Mouse (Mus musculus) kidney, embryonic 14.5 days (tissue): ENCODE data around the gene Rabl6. TPM values are rescaled to one million over a fixed set of nuclear protein-coding genes. Genes with fewer than 3 reads are reported as not detected.

Experiments used
- ATAC-seq: fragments of 200-750 bp; cut with Nextera tagmentation; 2 replicates; pipeline ENCODE4 v1.8.0; 2017; ENCODE audit warnings: moderate number of reproducible peaks, mild to moderate bottlenecking, moderate TSS enrichment, moderate library complexity; ENCODE audit not compliant: low FRiP score, low TSS enrichment
- H3K27ac ChIP-seq: fragments of 300-500 bp; sonication (generic); 2 replicates; pipeline ENCODE4 v1.5.1; 2014; ENCODE audit warnings: low read depth, mild to moderate bottlenecking, low read length, moderate library complexity, mixed read lengths
- H3K27me3 ChIP-seq: fragments of 300-500 bp; sonication (generic); 2 replicates; pipeline ENCODE4 v1.6.1; 2014; ENCODE audit warnings: mild to moderate bottlenecking, low read length; ENCODE audit not compliant: control insufficient read depth, insufficient read depth
- H3K36me3 ChIP-seq: fragments of 300-500 bp; sonication (generic); 2 replicates; pipeline ENCODE4 v1.6.1; 2014; ENCODE audit warnings: low read length, mixed read lengths; ENCODE audit not compliant: control insufficient read depth, insufficient read depth
- H3K4me1 ChIP-seq: fragments of 300-500 bp; sonication (generic); 2 replicates; pipeline ENCODE4 v1.6.1; 2014; ENCODE audit warnings: low read length, mixed read lengths; ENCODE audit not compliant: control insufficient read depth, insufficient read depth
- H3K4me2 ChIP-seq: fragments of 300-500 bp; sonication (generic); replicated peaks from 2 replicates; pipeline ENCODE4 v1.6.1; 2014; ENCODE audit warnings: low read depth, mild to moderate bottlenecking, low read length
- H3K4me3 ChIP-seq: fragments of 300-500 bp; sonication (generic); 2 replicates; pipeline ENCODE4 v1.5.1; 2014; ENCODE audit warnings: mild to moderate bottlenecking, low read length
- H3K9ac ChIP-seq: fragments of 300-500 bp; sonication (generic); 2 replicates; pipeline ENCODE4 v1.6.1; 2014; ENCODE audit warnings: low read depth, mild to moderate bottlenecking, low read length, moderate library complexity
- H3K9me3 ChIP-seq: fragments of 300-500 bp; sonication (generic); 2 replicates; pipeline ENCODE4 v1.6.1; 2016; ENCODE audit warnings: low read length; ENCODE audit not compliant: control insufficient read depth
- WGBS: fragments of 180-500 bp; shearing (Covaris S2); extraction: QIAGEN DNeasy Blood & Tissue Kit; methylation state at CpG from one replicate; pipeline ENCODE4 v1.1.7; 2014; 5-methylcytosine and 5-hydroxymethylcytosine counted together
- polyA plus RNA-seq: library from polyadenylated mRNA; unstranded; fragments of >200 nt; fragmentation: Nextera tagmentation; extraction: Ambion mirVana; gene quantifications from 2 replicates; pipeline ENCODE4 v1.2.1, GENCODE M21; 2014

The Rabl6 gene
- polyA plus RNA-seq, 1 experiment from 2014 or later, result 81.1 TPM

DNA sequence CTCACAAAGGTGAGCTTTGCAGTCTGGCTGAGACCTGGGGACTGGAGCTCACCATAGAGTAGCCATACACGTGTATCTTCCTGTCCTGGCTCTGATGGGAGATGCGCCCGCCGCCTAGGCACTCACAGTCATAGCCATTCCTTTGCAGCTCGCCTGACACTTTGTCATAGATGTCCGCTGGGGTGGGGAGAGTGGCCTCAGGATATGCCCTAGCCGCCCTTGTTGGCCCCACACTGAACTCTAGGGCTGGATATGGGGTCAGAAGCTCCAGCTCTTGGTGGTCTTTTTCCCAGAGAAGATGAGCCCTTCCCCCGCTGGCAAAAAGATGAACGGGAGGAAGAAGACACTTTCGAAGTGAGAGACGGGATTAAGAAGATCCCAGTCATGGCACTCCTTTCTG, 34.2 kb downstream of the Rabl6 start:
- Histone ChIP-seq H3K9ac (peak overlapping the region; percentile 51), H3K9me3 (peaks cover 2% of the 10 kb centered on the region; the same call in 1 of the 2 replicates), H3K4me2 (peak overlapping the region; percentile 83), H3K27me3 (peaks cover 36% of the 10 kb centered on the region), H3K4me1 (peaks cover 31% of the 10 kb centered on the region), H3K27ac (peak overlapping the region; percentile 82; the same call in 1 of the 2 replicates), H3K4me3 (peak overlapping the region; percentile 58), H3K36me3 (peaks cover 19% of the 10 kb centered on the region)
- peak; percentile 1; the same call in 1 of the 2 replicates for ATAC-seq
- WGBS, result 20% methylated on average over 11 of the region's 11 CpGs

DNA sequence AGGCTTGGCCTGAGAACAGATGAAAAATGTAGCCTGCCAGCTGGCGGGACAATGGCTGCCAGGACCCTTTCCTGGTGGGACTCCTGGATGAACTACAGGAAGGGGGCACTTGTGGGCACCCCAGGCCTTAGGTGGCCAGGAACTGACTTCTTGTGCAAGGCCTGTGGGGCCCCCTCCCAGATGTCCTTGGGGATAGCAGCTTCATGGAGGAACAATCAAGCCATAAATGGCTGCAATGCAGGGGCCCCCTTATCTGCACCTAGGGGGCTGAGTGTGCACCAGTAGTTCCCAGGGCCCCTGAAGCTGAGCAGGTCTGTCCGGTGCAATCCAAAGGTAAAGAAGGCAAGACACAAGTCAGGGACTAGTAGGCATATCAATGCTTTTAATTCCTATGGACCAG, 35.3 kb downstream of the Rabl6 start:
- Histone ChIP-seq H3K9ac (no peak overlapping the region), H3K9me3 (peaks cover 2% of the 10 kb centered on the region; the same call in 1 of the 2 replicates), H3K4me1 (peaks cover 26% of the 10 kb centered on the region), H3K36me3 (peaks cover 29% of the 10 kb centered on the region), H3K27ac (no peak overlapping the region), H3K27me3 (peaks cover 25% of the 10 kb centered on the region), H3K4me2 (no peak overlapping the region), H3K4me3 (no peak overlapping the region)
- ATAC-seq, result no peak
- WGBS, result 93% methylated on average over 2 of the region's 2 CpGs

DNA sequence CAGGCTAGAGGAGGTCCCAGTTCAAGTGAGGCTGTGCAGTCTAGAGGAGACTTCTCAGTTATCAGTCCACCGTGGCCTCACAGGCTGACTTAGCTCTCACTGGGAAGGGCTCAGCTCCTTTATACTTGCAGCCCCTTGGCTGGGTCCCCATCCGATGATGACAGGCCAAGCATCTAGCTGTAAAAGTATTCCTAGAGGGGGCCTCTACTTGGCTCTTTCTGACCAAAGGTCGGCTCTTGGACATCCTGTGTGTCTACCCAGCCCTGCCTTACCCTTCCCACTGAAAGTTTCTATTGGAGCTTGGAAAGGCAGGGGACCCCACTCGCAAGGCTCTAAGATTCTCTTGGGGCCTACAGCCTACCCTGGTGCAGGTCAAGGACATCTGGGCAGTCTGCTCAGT, 37.1 kb downstream of the Rabl6 start:
- H3K36me3 ChIP-seq, result peaks cover 41% of the 10 kb centered on the region
- H3K4me3 ChIP-seq, result no peak overlapping the region
- no peak for ATAC-seq
- H3K4me1 ChIP-seq, result peaks cover 16% of the 10 kb centered on the region
- H3K9me3 ChIP-seq, result no peaks in the 10 kb centered on the region
- 92% methylated on average over 4 of the region's 4 CpGs for WGBS
- H3K27ac ChIP-seq, result no peak overlapping the region
- peaks cover 7% of the 10 kb centered on the region for H3K27me3 ChIP-seq
- no peak overlapping the region for H3K4me2 ChIP-seq
- no peak overlapping the region for H3K9ac ChIP-seq

DNA sequence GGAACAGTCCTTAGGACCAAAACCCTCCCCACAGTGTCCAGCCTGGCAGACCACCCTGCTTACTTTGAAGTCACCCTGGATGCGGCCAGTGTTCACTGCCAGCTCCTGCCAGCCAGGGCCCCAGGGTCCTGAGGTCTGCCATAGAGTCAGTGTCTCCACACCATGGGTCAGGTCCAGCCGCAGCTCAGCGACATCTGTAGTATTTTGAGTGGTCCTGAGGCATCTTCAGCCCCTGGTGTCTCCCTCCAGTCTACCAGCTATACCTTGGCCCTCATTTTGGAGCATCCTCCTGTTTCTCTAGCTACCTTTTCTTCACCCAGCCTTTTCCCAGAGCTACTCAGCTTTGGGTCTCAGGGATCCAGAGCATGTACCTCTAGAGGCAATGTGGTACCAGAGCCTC, 39.0 kb downstream of the Rabl6 start:
- Histone ChIP-seq H3K4me1 (peaks cover 9% of the 10 kb centered on the region; the same call in 1 of the 2 replicates), H3K4me3 (no peak overlapping the region), H3K9ac (no peak overlapping the region), H3K27ac (no peak overlapping the region), H3K9me3 (no peaks in the 10 kb centered on the region), H3K27me3 (no peaks in the 10 kb centered on the region), H3K4me2 (no peak overlapping the region), H3K36me3 (peaks cover 55% of the 10 kb centered on the region)
- ATAC-seq, result no peak
- WGBS, result 93% methylated on average over 3 of the region's 3 CpGs

DNA sequence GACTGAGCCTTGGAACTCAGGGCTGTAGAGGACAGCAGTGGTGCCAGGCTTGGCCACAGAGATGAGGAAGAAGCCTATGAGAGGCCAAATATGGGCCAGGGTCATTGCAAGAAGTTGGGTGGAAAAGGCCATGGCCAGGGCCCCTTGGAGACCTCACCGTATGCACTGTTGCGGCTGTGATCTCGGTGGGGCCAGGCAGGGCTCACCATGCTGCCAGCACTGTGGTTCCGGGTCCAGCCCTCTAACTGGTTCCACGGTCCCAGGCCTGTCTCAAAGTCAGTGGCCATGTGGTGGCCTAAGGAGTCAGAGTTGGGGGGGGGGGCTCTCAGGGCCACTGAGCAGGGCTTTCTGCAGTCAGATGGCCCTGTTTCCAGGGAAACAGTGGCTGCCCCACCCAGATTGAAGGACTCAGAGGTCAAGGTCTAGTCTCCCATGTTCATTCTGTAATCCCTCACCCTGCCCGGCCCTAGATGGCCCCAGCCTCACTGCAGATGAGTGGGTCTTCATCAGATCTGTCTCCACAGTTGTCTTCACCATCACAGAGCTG, 39.8 kb downstream of the Rabl6 start:
- H3K4me2 ChIP-seq, result no peak overlapping the region
- H3K27ac ChIP-seq, result no peak overlapping the region
- no peaks in the 10 kb centered on the region for H3K9me3 ChIP-seq
- peaks cover 2% of the 10 kb centered on the region; the same call in 1 of the 2 replicates for H3K4me1 ChIP-seq
- H3K9ac ChIP-seq, result no peak overlapping the region
- no peaks in the 10 kb centered on the region for H3K27me3 ChIP-seq
- ATAC-seq, result no peak
- no peak overlapping the region for H3K4me3 ChIP-seq
- peaks cover 62% of the 10 kb centered on the region for H3K36me3 ChIP-seq
- WGBS, result 82% methylated on average over 6 of the region's 6 CpGs

DNA sequence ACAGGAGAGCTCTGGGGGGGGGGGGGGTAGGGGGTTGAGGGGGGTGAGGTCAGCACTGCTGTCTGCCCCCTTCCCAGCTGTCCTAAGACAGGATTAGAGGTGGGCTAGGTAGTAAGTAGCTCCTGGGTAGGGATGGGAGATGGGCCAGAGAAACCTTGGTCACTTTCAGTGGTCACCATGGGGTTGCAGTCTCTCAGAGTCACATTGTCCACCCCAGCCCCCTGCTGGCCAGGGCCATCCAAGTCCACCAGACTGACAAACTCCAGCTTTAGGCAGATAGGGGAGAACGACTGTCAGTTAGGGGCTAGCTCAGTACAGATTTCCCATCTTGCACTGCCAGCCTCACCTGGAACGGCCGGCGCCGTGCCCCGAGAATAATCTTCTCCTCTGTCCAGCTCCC, 41.8 kb downstream of the Rabl6 start:
- 77% methylated on average over 6 of the region's 6 CpGs for WGBS
- no peak for ATAC-seq
- Histone ChIP-seq H3K4me1 (no peaks in the 10 kb centered on the region), H3K27me3 (no peaks in the 10 kb centered on the region), H3K36me3 (peaks cover 82% of the 10 kb centered on the region), H3K4me3 (no peak overlapping the region), H3K9ac (no peak overlapping the region), H3K27ac (no peak overlapping the region), H3K4me2 (no peak overlapping the region), H3K9me3 (no peaks in the 10 kb centered on the region)

DNA sequence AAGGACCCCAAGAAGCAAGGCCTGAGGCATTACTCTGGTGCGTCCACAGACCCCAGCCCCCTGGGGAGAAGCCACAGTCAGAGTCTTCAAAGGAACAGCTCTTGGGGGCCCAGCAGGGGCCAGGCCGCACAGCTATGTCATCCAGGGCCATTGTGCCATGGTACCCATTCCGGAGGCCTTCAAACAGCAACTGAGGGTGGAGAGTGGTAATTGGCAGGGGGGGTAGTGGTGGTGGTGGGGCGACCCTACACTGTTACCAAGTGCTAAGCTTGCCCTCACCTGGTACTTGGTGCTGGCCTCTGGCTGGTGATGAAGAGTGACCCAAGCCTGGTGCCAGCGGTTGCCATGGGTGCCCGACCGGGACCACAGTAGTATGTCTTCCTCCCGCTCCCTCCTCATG, 42.6 kb downstream of the Rabl6 start:
- Histone ChIP-seq H3K4me2 (no peak overlapping the region), H3K4me3 (no peak overlapping the region), H3K36me3 (peaks cover 87% of the 10 kb centered on the region), H3K27ac (no peak overlapping the region), H3K9ac (no peak overlapping the region), H3K9me3 (no peaks in the 10 kb centered on the region), H3K27me3 (no peaks in the 10 kb centered on the region), H3K4me1 (no peaks in the 10 kb centered on the region)
- no peak for ATAC-seq
- 88% methylated on average over 8 of the region's 8 CpGs for WGBS

DNA sequence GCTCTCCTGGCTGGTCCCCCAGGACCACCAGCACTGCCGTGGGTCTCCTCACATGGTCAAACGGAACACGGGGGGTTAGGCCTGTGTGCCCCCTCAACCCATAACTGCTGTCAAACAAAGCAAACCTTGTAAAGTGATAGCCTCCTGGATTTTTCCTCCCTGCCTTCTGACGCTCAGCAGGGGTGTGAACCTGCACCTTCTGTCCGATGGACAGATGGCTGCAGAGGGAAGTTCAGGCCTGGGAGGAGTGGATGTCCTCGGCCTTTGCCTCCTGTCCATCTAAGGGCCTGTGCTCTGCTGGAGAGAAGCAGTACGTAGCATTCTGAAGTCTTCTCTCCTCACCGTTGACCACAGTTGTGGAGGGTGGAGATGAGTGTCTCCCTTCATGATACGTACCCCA, 46.4 kb downstream of the Rabl6 start:
- WGBS, result 60% methylated on average over 9 of the region's 9 CpGs
- H3K27me3 ChIP-seq, result no peaks in the 10 kb centered on the region
- no peak overlapping the region for H3K4me3 ChIP-seq
- no peak overlapping the region for H3K4me2 ChIP-seq
- no peak for ATAC-seq
- H3K36me3 ChIP-seq, result peaks cover 60% of the 10 kb centered on the region
- H3K9ac ChIP-seq, result no peak overlapping the region
- peaks cover 11% of the 10 kb centered on the region for H3K4me1 ChIP-seq
- H3K9me3 ChIP-seq, result no peaks in the 10 kb centered on the region
- H3K27ac ChIP-seq, result no peak overlapping the region

DNA sequence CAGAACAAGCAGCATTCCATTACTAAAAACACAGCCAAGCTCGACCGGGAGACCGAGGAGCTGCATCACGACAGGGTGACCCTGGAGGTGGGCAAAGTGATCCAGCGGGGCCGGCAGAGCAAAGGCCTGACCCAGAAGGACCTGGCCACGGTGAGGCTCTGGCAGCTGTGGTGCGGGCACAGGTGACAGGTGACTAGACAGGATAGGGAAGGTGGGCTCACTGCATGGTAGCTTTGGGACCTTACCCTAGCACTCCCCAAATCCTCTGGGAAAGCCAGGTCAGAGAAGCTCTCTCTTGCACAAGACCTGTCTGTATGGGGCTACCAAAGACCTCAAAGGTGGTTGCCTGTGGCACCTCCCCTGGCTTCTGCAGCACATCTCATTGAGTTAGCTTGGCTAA, 47.8 kb downstream of the Rabl6 start:
- Histone ChIP-seq H3K4me1 (peaks cover 11% of the 10 kb centered on the region), H3K4me3 (no peak overlapping the region), H3K27ac (no peak overlapping the region), H3K27me3 (no peaks in the 10 kb centered on the region), H3K36me3 (peaks cover 55% of the 10 kb centered on the region), H3K4me2 (no peak overlapping the region), H3K9me3 (no peaks in the 10 kb centered on the region), H3K9ac (no peak overlapping the region)
- 79% methylated on average over 8 of the region's 8 CpGs for WGBS
- no peak for ATAC-seq
